In genomic region chr2:181334023-181334422, GRCm38 (mm10) we compare ENCODE assay signal across 8 mouse cellular contexts. TPM values are rescaled to one million over a fixed set of nuclear protein-coding genes. Genes with fewer than 3 reads are reported as not detected.
A peak's percentile ranks its signal among the peaks of the same experiment; 100 is the strongest.
DNase-seq lines count a peak whose midpoint lies in the region; ATAC-seq and TF ChIP-seq lines count a peak whose summit lies in the region.
"Had no signal": no experiment of that assay in that cellular context is flagged by ENCODE, and none has a peak within 500 bp of the region (broad histone marks: within the 10 kb centered on the region; RNA-seq: fewer than 3 reads in every experiment).

No protein-coding gene starts in this region.

- H3K4me2 ChIP-seq in liver, postnatal 0 days (ENCODE audit: low read depth, low read length): no peak overlapping the region
- H3K4me2 ChIP-seq: limb, embryonic 13.5 days had no signal

- no peaks in the 10 kb centered on the region for H3K4me1 ChIP-seq in liver, postnatal 0 days (ENCODE audit: insufficient read depth)
- H3K4me1 ChIP-seq: limb, embryonic 13.5 days had no signal

- DNase-seq in ES-CJ7 (ENCODE audit: low read depth, low spot score): peak; percentile 66
- peak; percentile 31 for DNase-seq in adrenal gland, adult 8-10 months
- DNase-seq in embryo, embryonic 9.5 days (ENCODE audit: extremely low spot score): peak; percentile 48
- DNase-seq in heart, adult 9 months (ENCODE audit: low spot score in 2 of 2): peak; percentile 34 to 71
- DNase-seq in large intestine, adult 2 months (ENCODE audit: low read depth, low spot score): peak; percentile 32
- DNase-seq in liver, postnatal 0 days: peak; percentile 73
- DNase-seq in right cerebral cortex, adult 18-20 months: peak; percentile 73

- H3K36me3 ChIP-seq in liver, postnatal 0 days (replicated peaks; ENCODE audit: insufficient read depth, low read length): peaks cover 45% of the 10 kb centered on the region

- no peaks in the 10 kb centered on the region for H3K9me3 ChIP-seq in liver, postnatal 0 days (ENCODE audit: low read length)
- H3K9me3 ChIP-seq: limb, embryonic 13.5 days had no signal

- TF ChIP-seq CTCF in liver, postnatal 0 days (IDR thresholded peaks at IDR 0.05; ENCODE audit: low read depth): peak; percentile 78

- TF ChIP-seq EP300 in liver, postnatal 0 days (IDR thresholded peaks at IDR 0.05; ENCODE audit: low read depth): no peak

- 56% methylated on average over 3 of the region's 3 CpGs for WGBS in large intestine, adult 2 months
- WGBS in liver, postnatal 0 days (ENCODE audit: insufficient replicate concordance): 58% methylated on average over 3 of the region's 3 CpGs

- no peak overlapping the region for H3K27ac ChIP-seq in liver, postnatal 0 days (ENCODE audit: low read depth)
- H3K27ac ChIP-seq: limb, embryonic 13.5 days had no signal

- no peak overlapping the region for H3K9ac ChIP-seq in liver, postnatal 0 days (replicated peaks)
- H3K9ac ChIP-seq: limb, embryonic 13.5 days had no signal

- peak; percentile 65; the same call in 1 of the 2 replicates for ATAC-seq in liver, postnatal 0 days

- no peaks in the 10 kb centered on the region for H3K27me3 ChIP-seq in liver, postnatal 0 days (ENCODE audit: insufficient read depth, low read length)
- H3K27me3 ChIP-seq: limb, embryonic 13.5 days had no signal

- H3K4me3 ChIP-seq in liver, postnatal 0 days (ENCODE audit: low read depth, low read length): no peak overlapping the region
- H3K4me3 ChIP-seq: limb, embryonic 13.5 days had no signal

RNA-seq across cellular contexts. Expression of gene Rtel1, which starts 14.5 kb away (rescaled TPM):
- total RNA-seq in adrenal gland, adult 8-10 months (2022): 10 to 100 TPM; 26.4 to 74.8 (median 44.5) TPM
- polyA plus RNA-seq in large intestine, adult 2 months (2012; rRNA removed): 39.6 and 46.1 TPM in 2 replicates
- 8.5 and 9.9 TPM in 2 replicates for polyA plus RNA-seq in liver, postnatal 0 days (2015; fragmentation: Nextera tagmentation; extraction: Ambion mirVana)

RNA-seq across cellular contexts. Expression of gene Stmn3, which starts 19.7 kb away (rescaled TPM):
- total RNA-seq in adrenal gland, adult 8-10 months (2022): 10 to 100 TPM; 18.1 to 31.5 (median 20.7) TPM
- 2.8 and 4.3 TPM in 2 replicates for polyA plus RNA-seq in large intestine, adult 2 months (2012; rRNA removed)
- 0.19 TPM in 1 of 2 replicates, not detected in the other for polyA plus RNA-seq in liver, postnatal 0 days (2015; fragmentation: Nextera tagmentation; extraction: Ambion mirVana)

RNA-seq across cellular contexts. Expression of gene Zgpat, which starts 30.7 kb away (rescaled TPM):
- total RNA-seq in adrenal gland, adult 8-10 months (2022): 10 to 100 TPM; 49.1 to 76.4 (median 55.7) TPM
- 16.7 and 26.7 TPM in 2 replicates for polyA plus RNA-seq in large intestine, adult 2 months (2012; rRNA removed)
- 7.7 and 9.4 TPM in 2 replicates for polyA plus RNA-seq in liver, postnatal 0 days (2015; fragmentation: Nextera tagmentation; extraction: Ambion mirVana)

RNA-seq across cellular contexts. Expression of gene Arfrp1, which starts 31.2 kb away (rescaled TPM):
- total RNA-seq in adrenal gland, adult 8-10 months (2022): 10 to 100 TPM; 42.4 to 63.8 (median 57.7) TPM
- polyA plus RNA-seq in large intestine, adult 2 months (2012; rRNA removed): 29.3 and 29.6 TPM in 2 replicates
- 17.9 and 19.4 TPM in 2 replicates for polyA plus RNA-seq in liver, postnatal 0 days (2015; fragmentation: Nextera tagmentation; extraction: Ambion mirVana)

RNA-seq across cellular contexts. Expression of gene Lime1, which starts 45.9 kb away (rescaled TPM):
- 10 to 100 TPM; 17.2 to 37.4 (median 22.9) TPM for total RNA-seq in adrenal gland, adult 8-10 months (2022)
- 37.6 and 48.7 TPM in 2 replicates for polyA plus RNA-seq in large intestine, adult 2 months (2012; rRNA removed)
- polyA plus RNA-seq in liver, postnatal 0 days (2015; fragmentation: Nextera tagmentation; extraction: Ambion mirVana): 3.7 and 4.0 TPM in 2 replicates
